Mouse (Mus musculus): ENCODE data around the gene Olfr1250.

DNA sequence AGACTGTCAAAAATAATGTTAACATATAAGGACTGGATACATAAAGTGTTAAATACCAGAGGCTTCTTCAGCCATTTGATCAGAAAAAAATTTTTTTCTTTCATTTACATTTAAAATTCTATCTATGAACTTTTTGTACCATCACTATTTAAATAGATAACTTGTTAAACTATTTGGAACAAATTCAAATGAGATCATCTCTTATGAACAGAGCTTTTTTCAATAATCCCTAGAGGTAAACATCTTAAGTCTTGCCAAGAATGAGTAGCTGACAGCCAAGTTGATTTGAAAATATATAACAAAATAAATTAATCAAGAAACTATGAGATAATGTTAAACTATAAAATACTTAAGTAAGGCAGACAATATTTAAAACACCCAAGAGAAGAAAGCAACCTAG, 10.6 kb upstream of the Olfr1250 start, which contains the start of gene Olfr1251:
- TF ChIP-seq CTCF (IDR thresholded peaks at IDR 0.05; ENCODE audit: low read depth, low read length) (no peak), TAL1 (conservative IDR thresholded peaks at IDR 0.05; ENCODE audit: low read depth, low read length) (no peak), GATA1 (IDR thresholded peaks at IDR 0.05; ENCODE audit: borderline replicate concordance, low read length) (no peak), GATA2 (IDR thresholded peaks at IDR 0.05; ENCODE audit: borderline replicate concordance, low read depth, low read length) (no peak)
